Mouse (Mus musculus) testis, postnatal 10 days (tissue): ENCODE data around the gene Lrrk1.

Experiments used
- DNase-seq: peaks from one replicate; pipeline ENCODE4 v3.0.0; 2021; ENCODE audit warnings: low spot score

Lrrk1 gene

DNA sequence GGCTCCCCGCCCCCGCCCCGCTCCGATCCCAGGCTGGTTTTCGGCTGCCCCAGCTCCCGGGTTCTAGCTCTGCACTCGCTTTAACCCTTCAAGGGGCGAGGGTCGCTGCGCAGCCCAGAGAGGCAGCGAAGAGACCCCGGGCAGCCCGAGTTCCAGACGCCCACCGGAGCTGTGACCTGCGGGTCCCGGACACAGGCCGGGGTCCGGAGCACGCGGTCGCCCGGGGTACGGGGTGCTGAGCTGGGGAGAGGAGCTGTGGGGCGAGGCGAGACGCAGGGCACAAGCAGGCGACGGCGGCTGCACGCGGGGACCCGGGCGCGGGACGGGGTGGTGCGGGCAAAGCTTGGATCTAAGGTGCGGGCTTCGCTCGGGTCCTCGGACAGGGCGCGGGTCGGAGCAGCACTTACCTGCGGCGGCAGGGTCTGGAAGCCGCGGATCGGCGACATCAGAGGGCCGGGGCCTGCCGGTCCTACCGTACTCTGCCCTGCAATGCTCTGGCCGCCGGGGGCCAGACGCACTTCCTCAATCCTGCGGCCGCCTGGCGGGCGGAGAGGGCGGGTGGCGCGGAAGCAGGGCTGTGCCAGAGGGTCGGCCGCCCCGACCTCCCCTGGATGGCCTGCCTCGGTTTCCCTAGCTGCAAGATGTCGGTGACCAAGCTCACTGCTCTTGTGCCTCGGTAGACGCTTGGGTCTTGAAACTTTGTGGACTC is at the start of gene Lrrk1:
Gene Lrrk1 (minus strand): TSS at position 538 of the 709 bp plus-strand sequence.
- DNase-seq = peak; percentile 68

DNA sequence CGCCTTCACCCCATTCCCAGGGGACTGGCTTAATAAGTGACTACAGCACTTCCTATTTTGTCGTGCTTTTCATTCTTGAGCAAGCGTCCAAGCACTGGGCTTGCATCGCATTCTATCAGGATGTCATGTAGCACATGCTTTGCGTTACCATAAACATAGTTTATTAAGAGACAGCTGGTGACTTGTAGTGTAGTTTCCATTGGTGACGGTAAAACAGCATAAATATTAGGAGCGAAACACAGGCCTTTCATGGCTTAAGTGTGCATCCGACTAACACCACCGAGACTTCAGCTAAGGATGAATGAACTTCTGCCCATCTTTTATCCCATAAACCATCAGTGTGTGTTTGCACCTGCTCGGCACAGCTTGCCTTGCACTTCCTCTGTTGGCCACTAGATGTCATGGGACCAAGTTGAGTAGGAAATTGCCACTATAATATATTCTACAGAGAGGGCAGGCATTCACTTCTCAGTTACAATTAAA is 46.3 kb upstream of the Lrrk1 start:
- DNase-seq = peak; percentile 83

GRCm38 (mm10) chr7:66427437-66428161 is 39.4 kb upstream of the Lrrk1 start, which contains the start of gene Aldh1a3:
TSS of gene Aldh1a3 (minus strand) at chr7:66427517.
- peak; percentile 61 for DNase-seq

DNA sequence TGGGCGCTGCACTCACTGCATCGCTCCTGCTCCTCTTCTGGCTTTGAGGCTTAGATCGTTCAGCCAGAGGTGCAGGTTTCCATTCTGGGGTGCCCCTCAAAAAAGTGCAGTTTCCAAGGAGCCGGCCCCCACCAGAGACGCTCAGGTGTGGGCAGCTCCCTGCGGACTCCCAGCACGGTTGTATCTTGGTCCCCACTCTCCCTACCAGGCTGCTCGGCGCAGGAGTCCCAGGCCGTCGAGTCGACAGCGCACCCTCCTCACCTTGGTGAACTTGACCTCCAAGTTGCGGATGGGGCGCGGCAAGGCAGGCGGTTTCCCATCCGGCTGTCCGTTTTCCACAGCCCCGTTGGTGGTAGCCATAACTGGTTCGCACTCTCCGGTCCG is 38.9 kb upstream of the Lrrk1 start:
- no peak for DNase-seq

DNA sequence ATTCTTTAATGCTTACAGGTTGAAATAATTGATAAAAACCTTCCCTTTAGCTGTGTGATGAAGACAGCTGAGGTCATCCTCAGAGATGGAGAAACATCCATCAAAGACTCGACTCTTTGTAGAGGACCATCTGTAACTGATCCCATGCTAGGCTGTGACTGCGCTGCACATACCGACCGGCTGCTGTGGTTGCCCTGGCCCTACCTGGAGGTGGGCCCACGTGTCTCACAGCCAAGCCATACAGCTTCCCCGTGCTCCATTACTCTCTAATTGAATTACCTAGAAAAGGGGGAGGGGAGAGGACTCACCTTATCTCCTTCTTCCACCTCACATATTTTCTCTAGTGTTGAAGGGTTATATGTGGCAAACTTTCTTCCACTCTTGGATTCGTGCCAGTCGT is 33.8 kb upstream of the Lrrk1 start:
- DNase-seq = no peak

GRCm38 (mm10) chr7:66418981-66419380 is 30.8 kb upstream of the Lrrk1 start:
- DNase-seq = no peak

GRCm38 (mm10) chr7:66416829-66417228 is 28.7 kb upstream of the Lrrk1 start:
- no peak for DNase-seq

- DNase-seq = no peak
Measured at GRCm38 (mm10) chr7:66413093-66413492, 24.9 kb upstream of the Lrrk1 start.

- peak; percentile 73 for DNase-seq
Measured at GRCm38 (mm10) chr7:66409433-66409832, 21.3 kb upstream of the Lrrk1 start.

DNA sequence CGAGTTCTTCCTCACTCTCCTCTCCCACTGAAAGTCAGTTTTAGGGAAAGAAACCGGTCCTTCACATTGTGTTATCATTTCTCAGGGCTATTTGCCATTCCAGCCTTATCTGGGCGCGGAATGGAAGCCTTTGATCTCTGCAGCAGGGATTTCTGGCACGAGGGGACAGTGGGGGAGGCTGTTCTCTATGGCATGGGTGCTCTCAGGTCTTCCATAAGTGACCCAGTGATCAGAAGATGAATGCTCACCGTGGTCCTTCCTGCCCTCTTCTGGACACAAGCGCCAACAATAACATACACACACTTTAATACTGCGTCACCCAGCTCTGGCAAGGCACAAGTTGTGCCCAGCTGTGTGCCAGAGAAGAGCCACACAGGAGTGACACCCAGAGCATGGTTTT is 18.8 kb upstream of the Lrrk1 start:
- DNase-seq = no peak

DNA sequence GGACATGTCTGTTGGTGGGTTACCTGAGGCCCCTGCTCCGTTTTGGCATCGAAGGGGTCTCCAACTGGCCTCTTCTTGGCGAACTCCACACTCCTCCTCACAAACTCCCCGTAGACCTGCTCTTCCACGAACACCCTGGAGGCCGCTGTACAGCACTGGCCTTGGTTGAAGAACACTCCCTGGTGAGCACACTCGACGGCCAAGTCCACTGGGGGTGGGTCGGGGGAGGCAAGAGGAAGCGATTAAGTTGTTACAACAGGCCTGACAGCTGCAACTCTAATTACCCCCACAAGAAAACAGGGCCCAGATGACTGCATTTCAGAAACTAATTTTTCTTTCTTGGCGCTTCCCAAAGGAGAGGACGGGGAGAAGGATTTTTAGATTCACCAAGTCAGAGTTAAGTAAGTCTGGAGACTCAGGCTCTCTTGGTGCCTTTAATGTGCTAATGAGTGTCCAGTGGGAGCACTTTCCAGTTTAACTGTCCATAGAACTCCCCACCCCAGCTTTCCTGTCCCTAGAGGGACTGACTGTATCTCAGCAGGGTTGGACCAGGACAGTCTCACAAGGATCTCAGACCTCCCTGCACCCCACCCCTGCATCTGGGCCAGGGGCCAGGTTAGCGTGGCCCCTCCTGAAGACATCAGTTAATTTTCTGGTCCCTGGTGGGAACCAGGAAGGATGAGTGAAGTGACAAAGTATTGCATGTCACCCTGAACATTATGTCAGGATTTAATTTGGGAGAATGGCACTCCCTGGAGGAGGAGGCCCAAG is 18.0 kb upstream of the Lrrk1 start:
- peak; percentile 85 for DNase-seq

- no peak for DNase-seq
Measured at GRCm38 (mm10) chr7:66405541-66405940, 17.4 kb upstream of the Lrrk1 start.

DNA sequence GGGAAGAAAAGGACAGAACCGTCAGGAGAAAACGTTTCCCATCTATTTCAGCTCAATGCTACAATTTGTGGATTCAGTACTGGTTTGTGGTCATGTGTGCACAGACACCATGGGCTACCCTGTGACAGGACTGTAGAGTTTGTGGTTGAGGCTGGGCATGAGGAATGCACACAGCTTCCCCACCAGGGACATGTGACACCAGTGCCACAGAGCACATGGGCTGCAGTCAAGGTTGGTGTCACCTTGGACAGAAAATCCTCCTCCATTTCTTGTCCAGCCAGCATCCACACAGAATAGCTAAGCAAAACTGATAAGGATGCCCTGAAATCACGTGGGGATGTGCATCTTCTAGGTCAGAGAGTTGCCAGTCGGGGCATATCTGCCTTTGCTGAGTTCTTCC is 16.7 kb upstream of the Lrrk1 start:
- no peak for DNase-seq

- no peak for DNase-seq
Measured at GRCm38 (mm10) chr7:66404141-66404540, 16.0 kb upstream of the Lrrk1 start.

DNA sequence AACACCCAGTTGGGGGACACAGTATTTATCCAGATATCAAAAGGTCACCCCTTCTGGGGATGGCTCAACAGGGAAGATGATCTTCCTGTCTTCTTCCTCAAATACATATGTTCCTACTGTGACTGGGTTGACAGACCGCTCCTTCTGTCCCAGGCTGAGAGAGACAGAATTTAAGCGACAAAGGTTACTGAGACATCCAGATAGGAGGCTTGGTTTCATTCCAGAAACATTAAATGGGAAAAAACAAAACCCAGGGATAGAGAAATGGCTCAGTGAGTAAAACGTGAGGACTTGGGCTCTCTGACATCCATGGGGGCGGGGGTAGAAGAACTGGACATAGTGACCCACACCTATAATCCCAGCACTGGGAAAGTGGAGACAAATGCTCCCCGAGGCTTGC is 14.7 kb upstream of the Lrrk1 start:
- no peak for DNase-seq

- no peak for DNase-seq
Measured at GRCm38 (mm10) chr7:66401605-66402004, 13.5 kb upstream of the Lrrk1 start.

GRCm38 (mm10) chr7:66397288-66397687 is 9.1 kb upstream of the Lrrk1 start:
- DNase-seq = no peak

DNA sequence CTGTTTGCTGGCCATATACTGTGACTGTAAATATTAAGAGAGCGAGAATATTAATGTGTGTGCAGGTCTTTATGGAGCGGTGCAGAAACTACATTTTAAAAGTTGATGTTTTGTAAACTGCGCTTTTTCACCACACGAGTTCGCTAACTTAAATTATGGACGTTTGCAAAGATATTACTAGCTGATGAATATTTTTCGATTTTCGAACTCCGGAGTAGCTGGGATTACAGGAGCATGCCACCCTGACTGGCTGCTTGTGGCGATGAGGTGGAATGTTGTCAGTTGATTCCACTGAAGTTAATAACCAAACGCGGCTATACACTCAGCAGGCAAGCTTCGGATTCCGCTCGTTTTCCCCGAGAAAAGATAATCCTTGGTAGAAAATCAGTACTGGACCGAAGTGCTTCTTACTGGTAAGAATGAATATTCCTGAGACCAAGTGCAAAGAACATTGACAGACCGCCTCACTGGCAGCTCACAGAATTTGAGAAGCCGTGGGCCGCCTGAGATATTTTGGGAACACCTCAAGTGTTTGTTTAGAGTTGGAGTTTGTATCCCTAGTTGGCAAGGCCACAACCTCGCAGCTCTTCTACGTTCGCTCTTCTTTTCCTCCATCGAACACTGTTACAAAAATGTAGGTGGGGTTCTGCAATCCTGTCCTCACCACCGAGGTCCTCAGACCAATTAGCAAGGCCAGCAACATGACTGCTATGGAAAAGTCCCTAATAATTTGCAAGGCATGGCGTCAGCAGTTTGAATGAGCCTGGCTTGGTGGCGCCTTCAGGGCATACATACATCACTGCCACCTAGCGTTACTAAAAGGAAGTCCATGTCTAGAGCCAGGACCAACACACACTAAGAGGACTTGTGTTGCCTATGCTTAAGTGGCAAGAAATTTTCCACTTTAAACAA is 727 bp upstream of the Lrrk1 start:
- no peak for DNase-seq

GRCm38 (mm10) chr7:66387419-66387812 is 734 bp downstream of the Lrrk1 start:
- peak; percentile 65 for DNase-seq

DNA sequence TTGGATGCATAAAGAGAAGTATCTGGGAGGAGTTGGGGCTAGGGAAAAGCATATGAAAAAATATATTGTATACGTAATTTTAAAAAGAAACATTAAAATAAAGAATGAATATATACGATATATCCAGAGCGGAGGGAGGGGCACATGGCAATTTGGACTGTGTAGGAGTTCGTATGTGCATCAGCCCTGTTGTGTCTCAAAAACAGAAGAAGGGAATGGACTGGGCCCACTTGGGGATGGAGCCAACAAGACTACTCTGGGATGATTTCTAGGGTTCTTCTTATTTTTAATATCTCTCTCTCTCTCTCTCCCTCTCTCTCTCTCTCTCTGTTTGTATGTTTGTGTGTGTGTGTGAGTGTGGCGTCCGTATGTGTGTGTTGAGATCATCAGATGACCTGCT is 1.7 kb downstream of the Lrrk1 start:
- no peak for DNase-seq

GRCm38 (mm10) chr7:66385826-66386225 is 2.3 kb downstream of the Lrrk1 start:
- DNase-seq = no peak

DNA sequence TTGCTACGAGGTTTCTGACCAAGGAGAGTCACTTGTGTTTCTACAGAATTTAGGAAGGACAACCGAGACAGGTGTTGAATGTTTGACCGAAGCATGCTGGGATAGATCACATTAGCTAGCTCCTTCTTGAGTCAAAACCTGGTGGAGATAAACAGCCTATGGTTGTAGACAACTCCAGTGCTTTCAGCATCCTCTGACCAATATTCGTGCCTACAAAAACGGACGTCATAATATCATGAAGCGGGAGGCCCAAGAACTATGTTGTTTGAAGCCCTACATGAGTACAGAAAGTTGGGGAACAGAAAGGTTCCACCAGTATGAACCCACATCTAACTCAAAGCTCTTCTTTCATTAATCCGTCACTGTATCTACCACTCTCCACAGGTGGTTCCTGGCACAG is 3.3 kb downstream of the Lrrk1 start:
- DNase-seq = no peak
